Mouse (Mus musculus): ENCODE measurements around the gene Hils1.

Hils1 gene

GRCm38 (mm10) chr11:94967419-94967818 lies at the start of gene Hils1:
Gene Hils1 (plus strand): TSS chr11:94967593.
- DNase-seq: no peak

DNA sequence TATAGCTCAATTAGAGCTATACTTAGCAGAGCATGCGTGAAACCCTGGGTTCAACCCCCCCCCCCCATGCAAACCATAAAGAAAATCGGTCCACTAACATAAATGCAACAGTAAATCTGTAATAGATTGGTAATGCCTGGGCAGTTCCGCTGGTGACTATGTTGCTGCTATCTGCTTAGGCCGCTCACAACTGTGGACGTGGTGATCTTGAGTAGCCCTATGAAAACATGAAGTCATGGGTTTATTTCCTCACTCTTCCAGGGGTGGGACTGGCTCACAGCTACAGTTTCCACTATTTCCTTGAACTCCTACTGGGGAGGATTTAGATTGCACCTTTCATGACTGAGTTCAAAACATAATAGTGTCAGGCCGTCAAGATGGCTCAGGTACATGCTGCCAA lies 49.7 kb upstream of the Hils1 start:
- DNase-seq: no peak

DNA sequence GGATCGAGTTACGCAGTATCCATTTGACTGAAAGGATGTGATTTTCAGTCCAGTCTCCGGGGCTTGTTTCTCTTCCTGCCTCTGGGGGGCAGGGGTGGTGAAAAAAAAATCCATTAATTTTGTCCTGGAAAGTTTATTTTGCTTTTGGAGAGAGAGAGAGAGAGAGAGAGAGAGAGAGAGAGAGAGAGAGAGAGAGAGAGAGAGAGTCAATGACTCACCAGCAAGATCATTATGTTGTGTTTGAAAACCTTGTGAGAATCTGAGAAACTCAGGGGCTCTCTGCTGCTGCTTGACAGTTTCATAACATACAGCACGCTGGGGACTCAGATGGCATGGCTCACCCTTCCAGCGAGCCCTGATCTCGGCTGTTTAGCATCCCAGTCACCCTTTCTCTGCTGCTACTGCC lies 46.4 kb upstream of the Hils1 start:
- no peak for DNase-seq

GRCm38 (mm10) chr11:94924977-94925376 lies 42.4 kb upstream of the Hils1 start:
- DNase-seq: no peak

- DNase-seq: no peak
Measured at GRCm38 (mm10) chr11:94926431-94926830, 41.0 kb upstream of the Hils1 start.

GRCm38 (mm10) chr11:94927771-94928291 lies 39.6 kb upstream of the Hils1 start:
- no peak for DNase-seq

DNA sequence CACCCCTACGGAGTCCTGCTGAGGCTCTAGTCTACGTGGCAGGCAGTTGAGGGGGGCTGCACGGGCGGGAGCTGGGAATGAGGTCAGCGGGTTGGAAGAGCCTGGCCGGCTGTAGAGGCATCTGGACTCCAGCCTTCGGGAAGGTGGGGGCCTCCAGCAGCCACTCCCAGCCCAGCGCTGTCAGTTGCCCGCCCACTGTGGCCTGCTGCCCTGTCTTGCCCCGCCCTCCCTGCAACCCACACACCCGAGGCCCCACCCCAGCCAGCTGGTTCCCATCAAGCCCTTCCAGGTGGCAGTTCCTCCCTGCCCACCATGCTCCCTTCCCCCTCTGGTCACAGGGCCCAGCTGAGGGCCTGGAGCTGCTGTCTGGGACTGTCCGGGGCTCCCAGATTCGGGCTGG lies 38.6 kb upstream of the Hils1 start:
- no peak for DNase-seq

- DNase-seq: no peak
Measured at GRCm38 (mm10) chr11:94929599-94929998, 37.8 kb upstream of the Hils1 start.

- DNase-seq: no peak
Measured at GRCm38 (mm10) chr11:94930151-94930550, 37.2 kb upstream of the Hils1 start.

DNA sequence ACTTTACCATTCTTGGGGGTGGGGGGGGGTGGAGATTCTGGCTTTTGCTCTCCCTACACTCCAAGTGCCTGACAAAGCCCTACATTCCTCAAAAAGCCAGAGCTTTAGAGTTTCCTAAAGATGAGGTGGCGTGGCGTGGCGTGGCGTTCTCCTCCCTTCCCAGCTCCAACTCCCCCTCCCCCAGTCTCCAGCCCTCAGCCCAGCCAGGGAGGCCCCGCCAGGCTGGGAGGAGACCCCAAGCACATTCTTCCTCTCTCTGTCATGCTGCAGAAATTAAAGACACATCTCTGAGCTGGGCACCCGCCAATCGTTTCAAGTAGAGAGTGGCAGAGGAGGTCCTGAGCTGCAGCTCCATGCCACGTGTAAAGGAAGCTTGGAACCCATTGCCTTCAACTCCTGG lies 33.8 kb upstream of the Hils1 start:
- DNase-seq: no peak

GRCm38 (mm10) chr11:94934526-94934925 lies 32.9 kb upstream of the Hils1 start:
- no peak for DNase-seq

DNA sequence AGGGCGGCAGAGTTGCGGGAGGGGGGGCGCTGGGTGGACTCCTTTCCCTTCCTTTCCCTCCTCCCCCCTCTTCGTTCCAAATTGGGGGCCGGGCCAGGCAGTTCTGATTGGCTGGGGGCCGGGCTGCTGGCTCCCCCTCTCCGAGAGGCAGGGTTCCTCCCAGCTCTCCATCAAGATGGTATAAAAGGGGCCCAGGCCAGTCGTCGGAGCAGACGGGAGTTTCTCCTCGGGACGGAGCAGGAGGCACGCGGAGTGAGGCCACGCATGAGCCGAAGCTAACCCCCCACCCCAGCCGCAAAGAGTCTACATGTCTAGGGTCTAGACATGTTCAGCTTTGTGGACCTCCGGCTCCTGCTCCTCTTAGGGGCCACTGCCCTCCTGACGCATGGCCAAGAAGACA lies 31.3 kb upstream of the Hils1 start, which contains the start of gene Col1a1:
Col1a1 (plus strand) TSS at position 180 of the 400 bp plus-strand sequence.
- no peak for DNase-seq

- DNase-seq: peak; percentile 92
Measured at GRCm38 (mm10) chr11:94936851-94937295, 30.5 kb upstream of the Hils1 start.

GRCm38 (mm10) chr11:94937335-94937781 lies 30.0 kb upstream of the Hils1 start:
- no peak for DNase-seq

DNA sequence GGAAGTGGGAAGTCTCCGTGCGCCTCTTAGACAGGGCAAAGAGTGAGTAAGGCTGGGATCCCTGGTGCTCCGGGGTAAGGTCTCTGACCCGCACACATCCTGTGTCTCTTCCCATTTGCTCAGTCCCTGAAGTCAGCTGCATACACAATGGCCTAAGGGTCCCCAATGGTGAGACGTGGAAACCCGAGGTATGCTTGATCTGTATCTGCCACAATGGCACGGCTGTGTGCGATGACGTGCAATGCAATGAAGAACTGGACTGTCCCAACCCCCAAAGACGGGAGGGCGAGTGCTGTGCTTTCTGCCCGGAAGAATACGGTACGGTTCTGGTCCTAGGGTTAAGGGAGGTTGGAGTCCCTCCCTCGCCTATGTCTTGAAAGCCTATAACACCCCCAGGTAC lies 29.6 kb upstream of the Hils1 start:
- DNase-seq: no peak

- no peak for DNase-seq
Measured at GRCm38 (mm10) chr11:94938296-94938695, 29.1 kb upstream of the Hils1 start.

DNA sequence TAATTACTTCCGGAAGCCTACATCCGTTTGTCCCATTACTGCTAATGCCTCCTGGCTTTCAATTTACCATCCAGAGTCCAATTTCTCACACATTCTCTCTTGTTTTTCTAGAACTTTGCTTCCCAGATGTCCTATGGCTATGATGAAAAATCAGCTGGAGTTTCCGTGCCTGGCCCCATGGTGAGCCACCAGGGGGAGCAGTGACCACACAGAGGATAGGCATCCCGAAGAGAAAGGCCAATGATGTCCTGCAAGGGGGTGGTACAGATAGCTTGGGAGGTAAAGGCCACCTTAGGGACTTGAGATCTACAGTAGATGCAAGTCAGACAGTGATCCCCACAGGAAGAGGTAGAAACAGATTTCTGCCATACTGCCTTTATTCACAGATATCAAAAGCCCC lies 28.1 kb upstream of the Hils1 start:
- peak; percentile 77 for DNase-seq

GRCm38 (mm10) chr11:94941121-94941520 lies 26.3 kb upstream of the Hils1 start:
- DNase-seq: no peak

DNA sequence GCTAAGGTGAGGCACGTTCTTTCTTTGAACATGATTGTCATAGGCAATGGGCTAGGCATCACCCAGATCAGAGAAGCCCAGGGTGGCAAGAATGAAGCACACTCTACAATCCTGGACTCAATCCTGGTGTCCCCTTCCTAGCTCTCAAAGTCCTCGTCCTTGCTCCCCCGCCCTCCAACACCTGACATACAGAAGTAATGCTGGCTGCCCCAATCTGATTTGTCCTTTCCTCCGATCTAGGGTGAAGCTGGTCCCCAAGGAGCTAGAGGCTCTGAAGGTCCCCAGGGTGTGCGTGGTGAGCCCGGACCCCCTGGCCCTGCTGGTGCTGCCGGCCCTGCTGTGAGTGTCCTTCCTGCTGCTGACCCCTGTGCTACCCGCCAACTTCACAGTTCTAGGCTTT lies 25.6 kb upstream of the Hils1 start:
- DNase-seq: no peak

DNA sequence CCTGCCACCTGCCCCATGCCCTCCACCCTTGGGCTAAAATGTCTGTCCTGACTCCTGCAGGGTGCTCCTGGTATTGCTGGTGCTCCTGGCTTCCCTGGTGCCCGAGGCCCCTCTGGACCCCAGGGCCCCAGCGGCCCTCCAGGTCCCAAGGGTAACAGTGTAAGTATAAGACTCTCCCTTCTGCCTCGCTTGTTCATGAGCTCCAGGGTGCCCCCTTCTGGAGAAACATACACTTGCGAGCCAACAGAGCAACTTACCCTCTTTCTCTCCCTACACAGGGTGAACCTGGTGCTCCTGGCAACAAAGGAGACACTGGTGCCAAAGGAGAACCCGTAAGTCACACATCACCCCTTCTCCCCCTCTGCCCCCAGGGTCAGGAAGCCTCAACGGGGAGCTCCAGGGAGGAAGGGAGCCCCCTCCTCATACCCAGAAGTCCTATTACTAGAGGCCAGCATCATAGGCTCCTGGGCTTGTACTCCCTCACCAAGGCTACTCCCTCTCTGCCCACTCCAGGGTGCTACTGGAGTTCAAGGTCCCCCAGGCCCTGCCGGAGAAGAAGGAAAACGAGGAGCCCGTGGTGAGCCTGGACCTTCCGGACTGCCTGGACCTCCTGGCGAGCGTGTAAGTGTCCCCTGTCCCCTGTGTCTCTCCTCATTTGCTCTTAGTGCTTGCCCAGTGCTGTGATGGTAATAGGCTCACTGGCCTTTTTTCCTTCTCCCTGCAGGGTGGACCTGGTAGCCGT lies 24.9 kb upstream of the Hils1 start:
- DNase-seq: peak; percentile 48

DNA sequence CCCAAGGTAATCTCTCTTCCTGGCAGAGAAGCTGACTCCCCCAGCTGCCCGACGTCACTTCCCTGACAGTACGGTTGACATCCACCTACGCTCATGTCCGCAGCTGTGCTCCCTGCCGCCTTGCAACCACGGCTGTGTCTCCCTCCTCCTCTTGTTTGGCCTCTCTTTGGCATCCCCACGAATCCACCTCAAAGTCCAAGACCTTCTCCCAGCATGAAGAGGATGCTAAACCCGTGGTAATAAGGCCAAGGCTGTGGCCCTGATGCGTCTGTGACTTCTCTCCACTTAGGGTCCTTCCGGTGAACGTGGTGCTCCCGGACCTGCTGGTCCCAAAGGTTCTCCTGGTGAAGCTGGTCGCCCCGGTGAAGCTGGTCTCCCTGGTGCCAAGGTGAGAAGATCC lies 24.3 kb upstream of the Hils1 start:
- DNase-seq: no peak

DNA sequence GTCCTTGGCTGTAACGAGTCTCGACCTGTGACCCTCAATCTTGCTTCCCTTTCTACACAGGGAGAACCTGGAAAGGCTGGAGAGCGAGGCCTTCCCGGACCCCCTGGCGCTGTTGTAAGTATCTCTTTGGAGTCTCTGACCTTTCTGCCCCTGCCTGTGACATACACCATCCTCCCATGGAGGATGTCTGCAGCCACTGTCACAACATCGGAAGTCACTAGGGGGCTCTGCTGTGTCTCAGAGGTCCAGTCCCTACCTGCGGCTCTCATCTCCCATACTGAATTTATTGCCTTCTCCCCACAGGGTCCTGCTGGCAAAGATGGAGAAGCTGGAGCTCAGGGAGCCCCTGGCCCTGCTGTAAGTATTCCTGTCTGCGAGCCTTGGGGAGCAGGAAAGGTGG lies 23.1 kb upstream of the Hils1 start:
- no peak for DNase-seq

DNA sequence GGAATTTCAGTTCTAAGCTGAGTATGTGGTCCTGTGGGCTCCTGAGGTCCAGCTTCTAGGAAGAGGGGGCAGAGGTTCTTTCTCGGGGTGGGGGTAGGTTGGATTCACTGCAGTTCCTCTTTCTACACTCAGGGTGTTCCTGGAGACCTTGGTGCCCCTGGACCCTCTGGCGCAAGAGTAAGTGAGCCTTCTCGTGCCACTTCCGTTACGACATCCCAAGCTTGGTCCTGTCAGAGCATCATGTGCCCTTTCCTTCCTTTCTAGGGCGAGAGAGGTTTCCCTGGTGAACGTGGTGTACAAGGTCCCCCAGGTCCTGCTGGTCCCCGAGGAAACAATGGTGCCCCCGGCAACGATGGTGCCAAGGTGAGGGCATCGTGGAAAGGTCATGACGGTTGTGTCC lies 22.2 kb upstream of the Hils1 start:
- DNase-seq: no peak

GRCm38 (mm10) chr11:94952169-94952568 lies 15.2 kb upstream of the Hils1 start:
- no peak for DNase-seq

- no peak for DNase-seq
Measured at GRCm38 (mm10) chr11:94955103-94955502, 12.3 kb upstream of the Hils1 start.

Data from cerebellum, adult 9-10 months (tissue).